Mouse (Mus musculus) retina, postnatal 1 day (tissue): ENCODE data around the gene Adap1.

Experiments used
- DNase-seq: peaks from one replicate; pipeline ENCODE4 v3.0.0-alpha.2; 2012

Adap1 gene

DNA sequence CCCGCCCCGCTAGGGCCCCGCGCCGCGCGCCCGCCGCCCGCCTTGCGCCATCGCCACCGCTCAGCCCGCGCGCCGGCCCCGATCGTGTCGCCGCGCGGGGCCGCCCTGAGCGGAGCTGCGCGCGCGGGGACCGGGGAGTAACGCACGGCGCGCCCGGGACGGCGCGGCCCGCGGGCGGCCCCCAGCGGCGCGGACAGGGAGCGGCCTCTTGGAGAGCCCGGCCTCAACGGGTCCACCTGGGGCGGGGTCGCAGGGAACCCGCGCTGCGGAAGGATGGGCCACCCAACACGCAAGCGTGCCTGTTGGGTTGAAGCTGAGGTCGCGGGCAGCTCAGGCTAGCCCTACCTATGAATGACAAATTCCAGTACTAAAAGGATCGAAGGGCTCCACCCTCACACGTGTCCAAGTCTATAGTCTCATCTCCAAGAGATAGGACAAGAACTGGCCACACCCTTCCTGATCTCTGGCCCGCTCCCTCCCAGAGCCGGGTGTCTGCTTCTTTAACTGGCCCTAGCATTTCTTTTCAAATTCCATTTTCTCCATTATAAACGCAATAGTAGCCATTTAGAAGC lies at the start of gene Adap1:
TSS of gene Adap1 (minus strand) at position 228 of the 572 bp plus-strand sequence.
- peak; percentile 79 for DNase-seq

DNA sequence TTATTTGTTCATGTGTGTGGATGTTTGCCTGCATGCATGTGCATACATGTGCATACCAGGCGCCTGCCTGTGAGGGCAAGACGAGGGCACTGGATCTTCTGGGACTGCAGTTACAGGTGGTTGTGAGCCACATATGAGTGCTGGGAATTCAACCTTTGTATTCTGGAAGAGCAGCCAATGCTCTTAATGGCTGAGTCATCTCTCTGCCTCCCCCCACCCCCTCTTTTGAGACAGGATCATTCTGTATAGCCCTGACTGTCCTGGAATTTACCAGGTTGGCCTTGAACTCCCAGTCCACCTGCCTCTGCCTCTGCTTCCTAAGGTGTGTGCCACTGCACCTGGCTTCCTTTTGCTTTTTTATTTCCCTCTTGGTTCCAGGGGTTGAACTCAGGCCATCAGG lies 49.4 kb upstream of the Adap1 start:
- DNase-seq = no peak

DNA sequence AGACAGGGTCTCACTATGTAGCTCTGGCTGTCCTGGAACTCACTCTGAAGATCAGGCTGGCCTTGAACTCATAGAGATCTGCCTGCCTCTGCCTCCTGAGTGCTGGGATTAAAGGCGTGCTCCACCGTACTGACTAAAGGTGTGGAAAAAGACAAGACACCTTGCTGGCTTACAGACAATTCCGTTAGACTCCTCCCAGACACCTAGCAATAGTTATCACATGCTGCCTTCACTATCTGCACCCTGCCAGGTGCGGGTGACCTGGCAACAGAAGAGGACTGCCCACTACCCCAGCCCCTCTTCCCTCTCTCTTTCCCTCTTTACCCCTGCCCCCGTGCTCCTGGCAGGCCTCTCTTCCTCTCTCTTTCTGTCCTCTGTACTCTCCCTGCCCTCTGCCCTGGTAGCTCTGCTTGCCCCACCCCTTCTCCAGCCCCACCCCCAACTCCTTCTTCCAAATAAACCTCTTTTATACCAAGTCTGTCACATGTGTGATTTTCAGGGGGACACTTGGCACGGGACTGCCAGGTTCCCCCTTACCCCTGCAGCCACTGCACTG lies 48.5 kb upstream of the Adap1 start:
- no peak for DNase-seq

DNA sequence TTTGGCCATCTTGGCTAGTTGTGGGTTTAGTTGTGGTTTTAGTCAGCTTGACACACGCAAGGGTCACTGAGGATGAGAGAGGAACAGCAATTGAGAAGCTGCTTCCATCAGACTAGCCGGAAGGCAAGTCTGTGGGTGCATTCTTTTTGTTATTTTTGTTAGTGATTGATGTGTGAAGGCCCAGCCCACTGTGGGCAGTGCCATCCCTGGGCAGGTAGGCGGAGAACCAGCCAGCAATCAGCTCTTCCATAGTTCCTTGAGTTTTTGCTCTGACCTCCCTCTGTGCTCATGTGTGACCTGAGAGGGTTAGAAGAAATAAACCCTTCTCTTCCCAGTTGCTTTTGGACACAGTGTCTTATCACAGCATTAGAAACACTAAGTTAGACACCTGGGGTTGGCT lies 47.7 kb upstream of the Adap1 start:
- no peak for DNase-seq

DNA sequence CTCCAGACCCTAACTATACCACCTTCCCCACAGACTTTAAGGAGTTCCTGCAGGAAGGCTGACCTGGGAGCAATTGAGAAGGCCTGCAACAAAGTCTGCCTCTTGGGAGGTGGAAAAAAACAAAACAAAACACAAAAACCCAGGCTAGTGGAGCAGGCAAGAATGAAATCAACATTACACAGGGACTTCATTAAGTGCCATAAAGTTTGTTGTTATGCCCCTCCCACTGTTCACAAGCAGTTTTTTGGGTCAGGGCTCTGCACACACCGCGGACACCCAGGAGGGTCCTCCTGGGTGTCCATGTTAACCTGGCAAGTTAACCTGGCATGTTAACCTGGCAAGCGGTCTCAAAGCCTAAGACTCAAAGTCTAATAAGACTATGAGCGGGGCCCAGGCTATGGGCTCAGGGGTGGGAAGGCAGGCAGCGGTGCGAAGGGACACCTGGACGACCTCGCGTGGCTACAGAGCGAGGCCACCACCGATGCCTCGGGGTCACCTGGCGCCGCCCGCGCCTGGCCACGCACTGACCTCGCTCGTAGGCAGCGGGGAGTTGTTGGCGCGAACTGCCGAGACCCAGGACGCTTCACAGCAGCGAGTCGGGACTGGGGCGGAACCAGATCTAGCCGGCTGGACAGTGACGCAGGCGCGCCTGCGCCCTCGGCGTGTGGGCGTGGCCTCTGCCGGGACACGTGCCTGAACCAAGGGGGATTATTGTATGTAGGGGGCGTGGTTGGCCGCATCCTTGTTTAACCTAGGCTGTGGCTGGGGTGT lies 46.4 kb upstream of the Adap1 start:
- DNase-seq = peak; percentile 94

DNA sequence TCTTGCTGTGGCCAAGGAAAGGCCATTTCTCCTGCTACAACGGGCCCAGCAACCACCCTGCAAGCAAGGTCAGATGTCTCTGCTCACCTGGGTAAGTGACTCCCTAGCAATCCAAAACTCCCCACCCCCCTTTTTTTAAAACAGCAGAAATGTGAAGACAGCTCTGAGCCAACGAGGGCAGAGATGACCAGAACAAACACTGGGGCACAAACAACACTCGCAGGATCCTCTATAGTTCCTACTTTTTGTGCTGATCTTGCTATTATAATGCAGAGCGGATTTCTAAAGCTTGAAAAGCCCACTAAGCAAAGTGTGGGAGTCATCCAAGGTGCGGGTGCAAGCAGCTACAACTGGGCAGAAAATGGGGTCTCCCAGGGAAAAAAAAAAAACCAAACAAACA lies 45.7 kb upstream of the Adap1 start:
- no peak for DNase-seq

DNA sequence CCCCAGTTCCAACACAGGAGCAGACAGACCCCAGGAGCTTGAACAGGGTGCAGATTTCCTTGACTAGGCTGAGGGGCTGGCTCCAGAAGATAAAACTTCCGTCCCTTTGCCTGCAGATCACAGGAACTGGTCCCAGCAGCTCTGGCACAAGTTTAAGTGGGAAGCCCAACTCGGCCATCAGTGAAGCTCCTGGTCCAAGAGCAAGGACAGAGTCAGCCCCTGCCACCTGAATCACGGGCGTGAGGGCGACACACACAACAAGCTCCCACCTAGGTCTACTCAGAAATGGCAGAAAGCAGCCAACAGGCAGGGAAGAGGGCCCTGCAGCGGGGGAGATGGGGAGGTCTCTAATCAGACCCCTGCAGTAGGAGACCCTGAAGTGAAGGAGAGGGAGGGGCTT lies 44.9 kb upstream of the Adap1 start:
- no peak for DNase-seq

DNA sequence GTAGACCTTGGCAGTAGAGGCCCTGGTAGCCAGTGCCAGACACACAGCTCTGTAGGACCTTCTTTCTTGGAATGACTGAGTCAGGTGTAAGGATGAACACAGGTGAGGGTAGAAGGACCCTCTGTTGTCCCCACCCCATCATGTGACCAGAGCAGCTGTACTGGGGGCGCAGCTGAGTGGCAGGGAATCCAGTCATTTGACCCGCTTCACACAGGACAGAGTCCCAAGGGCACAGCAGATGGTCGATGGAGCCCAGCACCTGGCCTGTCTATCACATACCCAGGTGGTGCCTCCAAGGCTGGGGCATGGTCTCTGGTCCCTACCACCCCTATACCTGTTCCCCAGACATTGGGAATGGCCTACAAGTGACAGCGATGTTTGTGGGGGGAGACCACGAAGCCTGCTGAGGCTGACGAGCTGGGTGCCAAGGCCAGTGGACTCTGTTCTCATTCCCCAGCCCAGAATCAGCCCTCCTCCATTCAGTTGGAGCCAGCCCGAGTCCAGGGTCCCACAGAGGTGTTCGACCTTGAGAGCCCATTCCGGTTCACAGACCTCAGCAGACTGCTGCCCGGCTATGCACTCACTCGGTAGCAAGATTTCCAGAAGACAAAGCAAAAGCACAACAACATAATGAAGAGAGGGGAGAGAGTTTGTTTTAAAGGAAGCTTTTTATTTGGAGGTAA lies 43.4 kb upstream of the Adap1 start:
- DNase-seq = no peak

DNA sequence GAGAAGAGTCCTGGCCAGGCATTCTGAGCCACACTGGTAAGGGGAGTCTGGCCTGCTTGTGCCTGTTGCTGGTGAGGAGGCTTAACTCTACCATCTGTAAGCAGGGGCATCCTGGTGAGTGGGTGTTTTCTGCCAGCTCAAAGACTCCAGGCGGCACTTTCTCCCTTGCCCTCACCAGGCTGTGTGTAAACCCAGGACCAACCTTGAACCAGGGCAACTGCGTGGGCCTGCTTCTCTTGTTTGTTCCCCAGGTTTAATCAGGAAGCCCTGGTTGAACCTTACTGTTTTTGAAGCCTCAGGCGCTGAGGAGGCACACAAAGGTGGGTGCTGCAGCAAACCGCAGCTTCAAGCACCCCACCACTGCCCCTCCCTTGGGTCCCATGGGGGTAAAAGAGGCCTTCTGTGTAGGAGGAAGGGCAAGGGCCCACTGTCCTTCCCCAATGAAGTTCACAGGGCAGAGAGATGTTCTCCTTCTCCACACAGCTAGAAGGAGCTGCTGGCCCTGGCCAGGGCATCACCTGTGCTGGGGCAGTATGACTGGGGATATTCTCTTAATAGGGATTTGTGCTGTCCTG lies 42.5 kb upstream of the Adap1 start:
- DNase-seq = no peak

DNA sequence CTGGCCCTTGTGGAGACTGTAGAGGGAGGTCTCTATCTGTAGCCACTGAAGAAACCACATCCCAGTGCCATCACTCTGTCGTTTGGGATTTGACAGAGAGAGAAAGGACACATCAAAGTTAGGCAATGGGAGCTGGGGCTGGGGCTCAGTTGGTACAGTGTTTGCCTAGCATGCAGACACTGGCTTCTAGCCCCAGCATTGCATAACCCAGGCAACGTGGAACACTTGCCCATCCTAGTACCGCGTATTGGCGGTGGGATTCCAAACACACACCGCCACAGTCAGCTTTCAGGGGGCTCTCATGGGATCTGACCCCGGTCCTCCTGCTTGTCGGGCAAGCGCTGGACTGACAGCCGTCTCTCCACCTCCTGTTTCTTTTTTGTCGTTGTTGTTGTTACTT lies 41.1 kb upstream of the Adap1 start:
- no peak for DNase-seq

DNA sequence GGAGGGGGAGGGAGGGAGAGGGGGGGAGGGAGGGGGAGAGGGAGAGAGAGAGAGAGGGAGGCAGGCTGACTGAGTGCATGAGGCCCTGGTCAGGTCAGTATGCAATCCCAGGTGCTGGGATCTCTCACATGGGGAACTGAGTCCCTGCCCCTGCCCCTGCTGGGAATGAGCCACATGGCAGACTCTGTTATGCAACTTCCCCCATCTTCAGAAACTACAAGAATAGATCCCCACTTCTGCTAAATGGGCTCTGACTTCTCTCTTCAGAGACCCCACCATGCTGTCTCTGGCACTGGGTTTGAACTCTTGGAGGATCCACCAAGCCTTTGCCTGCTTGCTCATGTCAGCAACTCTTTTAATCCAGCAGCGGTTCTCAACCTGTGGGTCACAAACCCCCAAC lies 40.4 kb upstream of the Adap1 start:
- DNase-seq = no peak

DNA sequence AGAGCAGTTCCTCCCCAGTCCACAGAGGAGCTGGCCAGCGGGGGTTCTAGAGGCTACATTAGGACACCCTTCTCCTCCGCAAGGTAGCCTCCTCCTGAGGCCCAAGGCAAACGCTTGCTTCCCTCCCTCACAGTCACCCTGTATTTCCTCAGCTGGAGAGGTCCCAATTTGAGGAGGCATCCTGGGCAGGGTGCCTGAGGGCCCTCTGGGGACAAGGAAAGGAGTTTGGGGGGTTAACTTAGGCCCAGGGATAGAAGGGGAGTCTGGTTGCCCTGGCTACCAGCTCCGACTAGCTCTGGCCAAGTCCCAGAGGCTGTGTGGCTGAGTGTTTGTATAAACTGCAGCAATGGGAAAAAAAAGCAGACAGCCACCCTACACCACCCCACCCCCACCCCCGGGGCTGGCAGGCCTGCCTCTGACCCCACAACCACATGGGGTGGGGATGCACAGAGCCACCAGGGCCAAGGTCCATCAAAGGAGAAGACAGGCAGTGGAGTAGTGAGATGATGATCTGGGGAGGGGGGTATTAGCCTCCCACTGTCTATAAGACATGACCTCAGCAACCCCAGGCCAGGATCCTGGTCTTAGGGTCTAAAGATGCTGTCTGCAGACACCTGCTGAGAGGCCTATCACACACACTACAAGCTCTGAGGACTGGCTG lies 39.6 kb upstream of the Adap1 start:
- no peak for DNase-seq

DNA sequence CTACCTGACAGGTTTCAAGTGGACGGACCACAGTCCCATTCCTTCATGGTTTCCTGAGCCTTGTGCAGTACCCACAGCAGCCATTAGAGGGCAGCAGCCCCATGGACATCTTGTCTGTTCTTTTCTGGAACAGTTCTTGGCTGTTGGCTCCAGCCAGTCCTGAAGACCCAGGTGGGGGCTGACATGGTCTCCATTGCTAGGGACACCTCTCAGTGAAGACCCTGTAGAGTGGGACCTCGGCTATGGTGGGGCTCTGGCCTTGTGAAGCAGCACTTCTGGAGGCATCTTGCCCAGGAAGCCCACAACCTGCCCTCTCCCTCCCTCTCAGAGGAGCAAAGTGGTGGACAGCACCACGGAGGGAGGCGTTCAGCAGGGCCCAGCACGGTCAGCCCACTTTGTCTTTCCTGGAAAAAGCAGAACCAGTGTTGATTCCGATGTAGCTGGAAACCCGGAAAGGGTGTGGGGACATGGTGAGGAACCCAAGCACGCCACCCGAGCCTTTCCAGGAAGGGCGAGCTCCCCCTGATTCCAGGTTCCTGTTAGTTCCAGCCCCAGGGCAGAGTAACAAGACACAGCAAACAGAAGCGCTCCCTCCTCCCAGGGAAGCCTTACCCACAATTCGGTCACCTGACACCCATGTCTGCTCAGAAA lies 39.0 kb upstream of the Adap1 start:
- DNase-seq = peak; percentile 86

DNA sequence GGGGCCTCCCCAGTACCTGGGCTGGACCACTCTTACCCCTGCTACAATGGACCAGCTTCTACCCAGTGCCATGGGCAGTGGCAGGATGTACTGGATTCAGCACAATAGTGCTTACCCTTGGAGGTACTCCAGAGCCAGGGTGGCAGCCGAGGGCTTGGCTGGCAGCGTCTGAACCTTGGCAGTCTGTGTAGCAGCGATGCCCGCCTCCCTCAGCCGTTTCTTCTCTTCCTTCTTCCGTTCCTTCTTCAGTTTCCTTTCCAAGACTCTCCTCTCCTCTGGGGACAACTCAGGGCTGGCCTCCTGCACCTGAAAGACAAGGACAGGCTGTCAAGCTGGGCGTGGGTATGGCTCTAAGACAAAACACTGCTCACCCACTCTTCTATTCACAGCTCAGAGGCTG lies 38.4 kb upstream of the Adap1 start:
- no peak for DNase-seq

DNA sequence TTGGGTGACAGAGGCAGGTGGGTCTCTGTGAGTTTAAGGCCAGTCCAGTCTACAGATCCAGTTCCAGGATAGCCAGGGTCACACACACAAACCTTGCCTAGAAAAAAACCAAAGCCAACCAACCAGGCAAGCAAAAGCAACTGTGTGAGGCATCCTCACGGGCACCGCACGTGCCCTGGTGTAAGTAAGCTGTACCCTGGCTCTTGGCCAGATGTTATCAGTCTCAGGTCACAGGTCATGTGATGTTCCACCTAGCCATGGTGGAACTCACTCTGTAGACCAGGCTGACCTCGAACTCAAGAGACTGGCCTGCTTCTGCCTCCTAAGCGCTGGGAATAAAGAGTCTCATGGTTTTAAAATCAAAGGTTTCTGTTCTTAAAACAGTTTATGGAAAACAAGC lies 33.8 kb upstream of the Adap1 start:
- DNase-seq = no peak

DNA sequence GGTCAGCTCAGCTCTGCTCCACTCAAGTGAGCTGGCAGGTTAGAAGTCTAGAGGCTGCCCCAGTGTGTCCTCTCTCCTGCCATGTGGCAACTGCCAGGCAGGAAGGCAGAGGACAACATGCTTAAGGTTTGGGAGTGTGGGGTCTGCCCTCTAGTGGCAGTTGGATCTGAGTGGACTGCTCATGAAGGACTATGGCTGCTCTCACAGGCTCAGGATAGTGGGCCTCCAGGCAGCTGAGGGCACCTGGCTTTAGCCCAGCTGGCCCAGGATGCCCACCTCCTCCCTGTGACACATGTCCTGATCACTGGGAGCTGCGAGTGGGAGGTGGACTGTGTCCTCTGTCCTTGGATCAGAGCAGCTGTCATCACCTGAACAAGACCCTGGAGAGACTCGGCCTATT lies 33.2 kb upstream of the Adap1 start:
- peak; percentile 68 for DNase-seq

DNA sequence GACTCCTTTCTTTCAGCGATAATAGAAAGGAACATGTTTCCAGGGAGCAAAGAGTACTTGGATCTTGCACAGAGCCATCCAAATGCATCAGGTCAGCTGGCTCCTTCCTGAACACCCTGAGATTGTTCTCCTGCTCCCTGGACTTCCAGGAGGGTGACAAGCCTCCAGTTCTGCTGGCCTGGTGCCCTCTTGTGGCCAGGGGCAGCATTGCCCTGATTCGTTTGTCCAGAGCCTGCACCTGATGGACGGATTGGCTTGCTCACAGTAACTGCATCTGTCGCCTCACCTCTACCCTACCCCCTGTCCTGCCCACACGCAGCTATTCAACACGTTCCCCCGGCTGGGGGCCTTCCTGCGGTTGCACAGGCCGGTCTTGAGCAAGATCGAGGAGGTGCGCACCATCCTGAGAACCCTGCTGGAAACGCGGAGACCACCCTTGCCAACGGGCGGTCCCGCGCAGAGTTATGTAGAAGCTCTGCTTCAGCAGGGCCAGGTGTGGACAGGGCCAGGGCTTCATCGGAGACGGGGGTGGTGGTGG lies 29.9 kb upstream of the Adap1 start:
- DNase-seq = peak; percentile 79

DNA sequence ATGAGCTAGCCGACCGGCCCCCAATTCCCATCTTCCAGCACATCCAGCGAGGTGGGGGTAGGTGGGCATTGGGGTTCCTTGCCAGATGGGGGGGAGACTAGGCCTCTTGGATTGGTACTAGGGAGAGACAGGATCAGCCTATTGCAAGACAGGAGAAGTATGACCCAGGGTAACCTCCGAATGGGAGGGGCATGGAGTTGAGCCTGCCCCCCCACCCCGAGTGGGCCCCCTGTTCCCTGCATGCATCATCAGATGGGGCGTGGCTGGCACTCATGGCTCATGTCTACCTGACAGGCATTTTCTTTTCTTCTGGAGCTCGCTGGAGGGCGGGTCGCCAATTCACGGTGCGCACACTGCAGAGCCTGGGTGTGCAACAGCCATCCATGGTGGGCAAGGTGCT lies 28.5 kb upstream of the Adap1 start:
- DNase-seq = no peak

DNA sequence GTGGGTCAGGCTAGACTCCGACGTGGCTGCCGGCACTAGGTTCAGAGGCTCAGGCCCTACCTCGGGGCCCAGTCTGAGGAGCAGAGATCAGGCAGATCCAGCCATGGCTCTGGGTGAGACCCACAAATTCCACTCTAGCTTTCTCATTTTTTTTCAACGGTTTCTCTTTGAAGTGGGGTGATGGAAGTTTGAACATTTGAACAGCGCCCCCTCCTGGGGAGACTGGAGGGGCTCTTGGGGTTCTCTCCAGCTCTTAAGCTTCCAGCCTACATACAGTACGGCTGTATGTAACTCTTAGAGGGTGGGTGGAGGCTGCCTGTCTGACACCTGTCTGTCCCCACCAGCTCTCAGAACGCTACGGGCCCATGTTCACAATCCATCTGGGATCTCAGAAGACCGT lies 28.1 kb upstream of the Adap1 start:
- DNase-seq = peak; percentile 61

DNA sequence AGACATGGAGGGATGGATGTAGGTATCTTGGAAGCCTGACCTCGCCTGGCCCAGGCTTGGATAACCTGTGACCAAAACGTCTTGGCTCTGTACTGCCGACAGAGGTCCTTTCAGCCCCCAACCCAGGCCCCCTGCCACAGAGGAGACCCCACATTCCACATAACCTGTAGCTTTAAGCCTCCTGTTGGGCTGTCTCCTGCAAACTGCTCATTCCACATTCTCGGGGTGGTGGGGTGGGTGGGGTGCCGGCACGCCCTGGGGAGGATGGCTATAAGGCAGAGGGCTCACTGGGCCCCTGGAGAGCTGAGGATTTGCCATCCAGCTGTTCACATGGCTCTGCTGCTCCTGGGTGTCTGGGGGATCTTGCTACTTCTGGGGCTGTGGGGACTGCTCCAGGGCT lies 26.9 kb upstream of the Adap1 start, which contains the start of gene Cyp2w1:
TSS of gene Cyp2w1 (plus strand) at position 301 of the 400 bp plus-strand sequence.
- no peak for DNase-seq

DNA sequence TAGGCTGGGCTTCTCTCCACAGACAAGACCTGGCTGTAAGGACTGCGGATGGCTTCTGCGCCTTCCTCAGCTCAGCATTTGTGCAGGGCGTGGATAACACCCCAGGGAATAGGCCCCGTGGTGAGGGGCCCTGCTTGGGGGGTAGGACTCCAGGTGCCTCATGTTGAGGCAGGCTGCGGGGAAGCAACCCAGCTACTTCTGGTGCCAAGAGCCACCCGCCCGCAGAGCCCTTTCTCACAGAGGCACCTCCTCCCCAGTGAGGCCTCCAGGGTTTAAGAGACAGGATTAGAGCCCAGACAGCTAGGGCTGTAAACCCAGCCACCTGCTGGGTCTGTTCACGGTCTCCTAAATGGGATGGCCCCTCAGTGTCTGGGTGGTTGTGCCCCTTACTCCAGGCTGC lies 26.2 kb upstream of the Adap1 start:
- peak; percentile 55 for DNase-seq

DNA sequence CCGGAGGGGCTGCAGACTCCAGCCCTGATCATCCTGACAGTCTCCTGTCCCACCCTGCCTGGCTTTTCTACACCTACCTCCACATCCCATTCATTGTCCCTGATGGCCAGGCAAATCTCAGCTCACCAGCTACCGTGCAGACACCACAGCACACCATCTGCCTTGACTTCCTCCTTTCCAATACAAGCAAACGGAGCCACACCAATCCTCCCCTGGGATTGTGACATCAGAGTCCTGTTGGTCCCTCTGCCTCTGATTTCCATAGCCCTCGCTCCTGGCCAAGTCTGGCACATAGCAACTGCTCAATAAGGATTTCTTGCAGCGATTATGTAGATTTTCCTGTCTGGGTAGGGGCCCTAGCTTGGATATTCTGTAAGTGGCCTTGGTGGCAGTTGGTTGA lies 25.7 kb upstream of the Adap1 start, which contains the start of gene Cox19:
TSS of gene Cox19 (minus strand) at position 285 of the 400 bp plus-strand sequence.
- no peak for DNase-seq
